Mouse (Mus musculus) ovary, postnatal 14 days (tissue): ENCODE measurements around the gene Tmem14c.

Experiments used
- DNase-seq: peaks from one replicate; pipeline ENCODE4 v3.0.0; 2022; ENCODE audit warnings: low spot score

The Tmem14c gene

DNA sequence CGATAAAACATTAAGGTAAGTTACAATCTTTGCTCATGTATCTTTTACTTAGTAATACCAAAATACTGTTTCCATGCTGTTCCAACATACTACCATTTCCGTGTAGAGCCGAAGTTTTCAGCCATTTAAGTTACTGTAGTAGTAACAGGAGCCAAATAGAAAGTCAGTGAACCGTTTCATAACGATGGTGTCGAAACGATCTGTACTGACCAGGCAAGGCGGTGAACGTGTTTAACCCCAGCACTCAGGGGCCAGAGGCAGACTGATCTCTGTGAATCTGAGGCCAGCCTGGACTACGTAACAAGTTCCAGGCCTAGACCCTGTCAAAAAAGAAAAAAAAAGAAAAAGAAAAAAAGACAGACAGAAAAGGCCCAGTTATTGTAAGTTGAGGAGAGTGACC, 7.8 kb upstream of the Tmem14c start:
- no peak for DNase-seq

DNA sequence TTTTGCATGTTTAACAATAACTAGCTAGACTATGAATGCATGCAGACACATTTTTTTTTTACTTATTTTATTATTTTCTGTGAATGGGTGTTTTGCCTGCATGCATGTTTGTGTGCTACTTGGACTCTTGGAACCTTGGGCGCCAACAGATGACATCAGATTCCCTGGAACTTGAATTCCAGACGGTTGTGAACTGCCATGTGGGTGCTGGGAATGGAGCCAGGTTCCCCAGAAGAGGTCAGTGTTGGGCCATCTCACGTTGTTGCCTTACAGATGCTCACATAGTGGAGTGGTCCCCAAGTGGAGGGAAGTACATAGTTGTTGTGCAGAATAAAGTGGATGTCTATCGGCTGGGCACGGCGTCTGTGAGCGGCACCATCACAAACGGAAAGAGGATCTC, 7.1 kb upstream of the Tmem14c start:
- DNase-seq, result no peak

DNA sequence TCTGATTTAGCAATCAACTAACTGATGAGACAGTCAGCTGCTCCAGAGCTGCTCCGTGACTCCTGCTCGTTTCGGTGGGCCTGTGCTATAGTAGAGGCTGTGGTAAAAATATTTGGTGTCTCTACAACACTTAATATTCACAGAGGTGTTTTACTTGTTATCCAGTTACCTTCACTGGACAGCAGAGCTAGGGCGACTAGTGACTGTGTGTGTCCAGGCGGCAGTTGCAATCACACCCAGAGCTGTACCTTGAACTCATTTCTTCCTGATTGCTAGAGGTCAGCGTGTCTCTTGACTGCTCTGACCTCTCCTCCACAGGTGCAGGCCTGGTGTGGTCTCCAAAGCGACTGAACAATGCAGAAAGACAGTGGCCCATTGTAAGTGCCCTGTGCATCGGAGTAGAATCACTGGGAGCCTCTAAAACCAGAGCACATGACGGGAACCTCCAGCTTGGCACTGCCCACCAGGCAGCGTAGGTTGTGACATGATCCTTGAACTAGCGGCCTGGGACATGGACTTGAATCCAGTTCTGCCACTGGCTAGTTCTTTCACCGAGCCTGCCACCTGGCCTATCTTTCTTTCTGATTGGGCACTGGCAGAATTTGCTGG, 809 bp downstream of the Tmem14c start:
- DNase-seq, result no peak

DNA sequence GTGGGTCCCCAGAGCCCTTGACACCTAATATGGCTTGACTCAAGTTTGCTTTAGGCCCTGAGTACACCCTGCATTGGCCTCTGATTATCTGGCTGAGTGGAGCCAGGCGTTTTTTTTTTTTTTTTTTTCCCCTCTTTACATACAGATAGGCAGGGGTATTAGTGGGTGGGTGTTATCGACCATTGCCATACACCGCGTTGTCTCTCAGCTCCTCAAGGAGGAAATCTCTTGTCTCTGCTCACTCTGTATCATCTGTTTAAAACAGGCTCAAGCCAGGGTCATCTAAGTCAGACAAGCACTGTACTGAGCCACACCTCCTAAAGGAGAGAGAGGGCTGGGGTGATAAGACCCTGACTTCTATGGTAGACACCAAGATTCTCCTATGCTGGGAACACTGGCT, 1.7 kb downstream of the Tmem14c start:
- DNase-seq, result no peak

DNA sequence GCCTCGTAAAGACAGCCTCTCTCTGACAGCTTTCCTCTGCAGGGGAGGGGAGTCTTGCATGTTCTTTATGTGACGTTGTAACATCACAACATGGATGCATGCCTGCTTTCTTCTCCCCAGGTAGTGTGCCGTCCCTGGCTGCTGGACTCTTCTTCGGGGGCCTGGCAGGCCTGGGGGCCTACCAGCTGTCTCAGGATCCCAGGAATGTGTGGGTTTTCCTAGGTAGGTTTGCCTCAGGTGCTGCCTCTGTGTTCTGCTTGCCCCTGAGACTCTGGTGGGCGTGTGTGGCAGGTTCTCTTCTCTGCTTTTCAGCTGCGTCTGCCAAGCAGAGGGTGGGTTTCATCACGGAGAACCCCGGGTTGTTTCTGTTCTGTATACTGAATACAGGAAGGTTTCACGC, 2.1 kb downstream of the Tmem14c start:
- DNase-seq, result no peak

DNA sequence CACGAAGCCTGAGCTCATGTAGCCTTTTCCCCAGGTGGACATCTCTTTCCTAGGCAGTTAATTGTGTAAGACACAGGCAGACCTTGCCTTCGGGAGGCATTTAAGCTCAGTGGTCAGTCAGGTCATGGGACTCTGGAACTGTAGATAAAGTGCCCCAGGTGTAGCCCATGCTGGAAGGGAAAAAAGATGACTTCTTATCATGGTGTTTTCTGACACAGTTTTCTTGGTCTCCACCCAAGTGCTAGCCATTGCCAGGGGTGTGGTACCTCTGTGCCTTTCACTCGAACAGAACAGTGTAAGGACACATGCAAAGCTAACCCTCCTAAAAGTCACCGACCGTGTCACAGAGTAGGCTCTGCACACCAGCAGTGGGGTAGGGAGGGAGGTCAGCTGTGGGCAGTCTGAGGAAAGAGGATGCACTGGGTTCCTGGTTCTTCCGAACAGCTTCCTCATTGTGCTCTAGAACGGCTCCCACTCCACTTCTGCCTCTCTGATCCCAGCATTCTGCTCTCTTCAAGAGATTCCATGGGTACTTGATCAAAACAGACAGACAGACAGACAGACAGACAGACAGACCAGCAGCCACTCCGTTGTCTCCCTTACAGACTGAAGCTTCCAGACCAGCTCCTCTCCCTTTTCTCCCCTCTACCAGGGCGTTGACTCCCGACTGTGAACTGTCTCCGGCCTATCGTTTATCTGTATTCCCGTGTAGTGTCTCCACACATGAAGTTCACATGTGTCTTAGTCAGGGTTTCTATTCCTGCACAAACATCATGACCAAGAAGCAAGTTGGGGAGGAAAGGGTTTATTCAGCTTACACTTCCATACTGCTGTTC, 2.9 kb downstream of the Tmem14c start:
- no peak for DNase-seq

DNA sequence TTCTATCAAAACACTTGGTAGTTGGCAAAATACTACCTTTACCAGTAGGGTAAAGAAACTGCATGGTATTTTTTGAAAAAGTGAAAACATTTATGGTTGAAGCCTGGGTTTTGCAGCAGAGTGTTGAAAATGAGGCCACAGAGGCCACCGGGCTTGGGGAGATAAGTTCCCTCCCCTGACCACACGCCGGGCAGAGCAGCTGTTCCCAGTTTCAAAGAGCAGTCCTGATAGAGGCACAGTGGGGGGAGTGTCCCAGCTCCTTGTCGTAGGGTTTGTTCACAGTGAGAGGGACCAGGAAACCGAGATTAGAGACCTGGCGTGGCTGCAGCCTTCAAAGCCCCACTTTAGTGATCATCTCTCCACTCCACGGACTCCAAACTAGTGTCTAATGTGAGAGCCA, 4.4 kb downstream of the Tmem14c start:
- no peak for DNase-seq

DNA sequence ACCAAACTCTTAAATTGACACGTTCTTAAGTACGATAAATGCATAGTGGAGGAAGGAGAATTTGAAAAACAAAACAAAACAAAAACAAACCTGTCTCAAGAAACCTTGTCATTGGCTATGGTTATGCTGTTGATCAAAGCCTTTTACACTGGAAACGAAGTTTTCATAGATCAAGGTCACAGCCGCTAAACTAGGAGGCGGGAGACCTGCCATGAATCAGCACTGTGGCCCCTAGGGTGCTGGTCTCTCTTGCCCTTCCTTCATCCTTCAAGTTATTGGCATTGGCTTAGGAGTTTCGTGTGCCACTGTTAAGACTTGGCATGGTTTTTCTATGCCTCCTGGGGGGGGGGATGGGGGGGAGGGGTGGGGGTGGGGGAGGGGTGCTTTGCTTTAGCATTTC, 5.5 kb downstream of the Tmem14c start:
- DNase-seq, result no peak

DNA sequence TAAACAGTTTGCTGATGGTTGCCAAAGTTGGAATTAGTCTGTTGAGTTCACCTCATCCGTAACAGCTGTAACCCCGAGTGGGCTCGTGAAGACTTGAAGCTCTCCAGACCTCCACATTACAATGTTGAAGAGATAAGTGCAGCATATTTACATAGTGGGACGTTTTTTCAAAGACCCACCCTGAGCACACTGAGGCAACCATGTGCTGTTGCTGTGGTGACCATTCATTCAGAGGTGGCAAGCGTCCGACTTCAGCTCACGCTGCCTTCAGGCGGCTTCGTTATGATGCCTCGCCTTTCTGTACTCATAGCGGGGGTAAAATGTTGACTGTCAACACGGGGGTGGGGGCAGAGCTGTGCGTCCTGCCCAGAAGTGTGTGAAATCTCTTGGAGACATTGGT, 6.0 kb downstream of the Tmem14c start:
- no peak for DNase-seq

DNA sequence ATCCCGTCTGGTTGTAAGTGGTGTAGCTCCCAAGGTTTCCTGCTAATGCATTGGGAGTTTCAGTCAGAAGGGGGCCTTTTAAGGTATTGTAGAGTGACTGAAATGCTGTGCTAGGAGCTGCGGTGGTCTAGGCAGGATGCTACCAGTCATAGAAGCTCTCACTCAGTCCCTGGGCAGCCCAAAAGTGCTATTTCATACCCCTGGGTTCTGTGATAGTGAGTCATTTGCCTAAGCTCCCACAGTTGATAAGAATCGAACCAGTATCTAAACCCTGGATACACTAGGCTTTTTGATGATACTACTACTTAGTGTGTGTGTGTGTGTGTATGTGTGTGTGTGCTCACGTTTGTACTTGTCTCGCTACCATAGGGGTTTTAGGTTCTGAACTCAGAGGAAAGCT, 14.0 kb downstream of the Tmem14c start:
- no peak for DNase-seq

DNA sequence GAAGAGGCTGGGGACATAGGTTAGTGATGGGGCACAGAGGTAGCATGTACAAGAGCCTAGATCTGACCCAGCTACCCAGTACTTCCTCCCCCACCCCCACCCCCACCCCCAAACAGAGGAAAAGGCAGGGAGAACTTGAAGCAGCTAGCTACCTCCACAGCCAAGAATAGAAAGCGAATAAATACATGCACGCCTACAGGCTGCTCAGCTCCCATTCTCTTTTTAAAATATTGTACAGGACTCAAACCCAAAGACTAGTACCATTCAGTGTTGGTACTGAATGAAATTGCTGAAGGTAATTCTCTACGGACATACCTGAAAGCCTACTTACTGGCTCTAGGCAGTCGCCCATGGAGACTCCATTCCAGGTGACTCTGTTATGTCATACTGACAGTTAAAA, 26.4 kb downstream of the Tmem14c start:
- DNase-seq, result no peak

DNA sequence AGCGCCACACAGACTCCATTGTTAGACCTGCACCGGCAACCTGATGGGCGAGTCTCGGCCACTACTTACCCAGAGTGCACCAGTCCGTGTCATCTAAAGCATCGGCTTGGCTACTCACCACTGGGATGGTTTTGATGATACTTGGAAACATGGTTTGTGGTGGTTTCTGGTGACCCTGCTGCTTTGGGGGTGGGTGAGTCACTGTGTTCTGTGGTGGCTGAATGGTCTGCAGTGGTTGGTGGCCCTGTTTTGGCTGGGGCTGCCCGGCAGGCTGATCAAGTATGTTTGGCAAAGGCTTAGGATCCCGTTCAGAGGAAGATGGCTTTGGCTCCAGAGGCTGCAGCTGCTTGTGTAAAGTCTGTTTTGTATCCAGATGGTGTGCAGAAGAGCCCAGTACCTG, 29.8 kb downstream of the Tmem14c start:
- DNase-seq, result no peak

DNA sequence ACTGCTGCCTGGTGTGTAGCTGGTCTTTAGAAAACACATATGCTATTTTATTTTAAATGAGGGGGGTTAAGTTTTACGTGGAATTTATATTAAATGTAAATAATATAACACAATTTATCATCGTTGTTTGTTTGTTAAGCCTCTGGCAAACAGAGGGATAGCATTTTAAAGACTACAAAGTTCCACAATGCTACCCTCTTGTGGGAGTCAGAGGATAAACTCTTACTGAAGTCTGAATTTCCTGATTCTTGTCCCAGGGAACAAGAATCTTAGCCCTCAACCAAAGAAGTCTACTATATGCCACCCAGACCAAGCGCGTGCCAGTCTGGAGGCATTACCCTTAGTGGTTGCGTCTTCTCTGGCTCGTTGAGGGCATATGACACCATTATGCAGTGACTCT, 31.2 kb downstream of the Tmem14c start:
- DNase-seq, result no peak

DNA sequence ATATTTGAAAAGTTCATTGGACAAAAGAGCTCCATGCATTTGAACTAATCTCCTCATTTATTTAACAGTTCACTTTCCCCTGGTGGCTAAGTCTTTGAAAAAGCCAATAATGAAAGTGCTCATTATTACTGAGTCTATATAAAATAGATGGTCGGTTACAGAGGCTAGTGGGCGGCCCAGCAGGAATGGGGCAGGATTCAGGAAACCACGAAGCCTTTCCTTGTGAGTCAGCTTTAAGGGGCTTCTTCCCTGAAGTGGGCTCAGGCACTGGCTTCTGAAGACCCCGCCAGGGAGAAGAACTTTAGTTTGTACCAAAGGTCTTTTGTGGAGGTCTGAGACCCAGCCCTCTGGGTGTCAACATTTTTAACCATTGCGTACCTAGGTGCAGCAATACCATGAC, 35.9 kb downstream of the Tmem14c start:
- DNase-seq, result no peak

DNA sequence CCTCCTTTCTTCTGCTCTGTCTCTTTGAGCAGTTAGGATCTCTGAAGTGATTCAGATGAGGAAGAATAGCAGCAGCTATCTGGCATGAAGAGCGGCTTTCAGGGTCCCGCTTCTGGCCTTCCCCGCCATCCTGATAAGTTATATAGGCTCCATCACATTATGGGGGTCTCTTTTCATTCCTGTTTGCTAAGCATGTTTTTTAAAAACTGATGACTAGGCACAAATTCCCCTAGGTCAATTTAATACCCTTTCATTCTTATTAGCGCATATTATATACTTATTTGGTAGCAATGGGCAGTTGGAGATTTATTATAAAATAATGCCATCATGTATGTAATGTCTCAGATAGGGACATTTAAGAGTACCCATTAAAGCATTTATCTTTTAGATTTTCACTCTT, 51.5 kb downstream of the Tmem14c start:
- DNase-seq, result no peak

DNA sequence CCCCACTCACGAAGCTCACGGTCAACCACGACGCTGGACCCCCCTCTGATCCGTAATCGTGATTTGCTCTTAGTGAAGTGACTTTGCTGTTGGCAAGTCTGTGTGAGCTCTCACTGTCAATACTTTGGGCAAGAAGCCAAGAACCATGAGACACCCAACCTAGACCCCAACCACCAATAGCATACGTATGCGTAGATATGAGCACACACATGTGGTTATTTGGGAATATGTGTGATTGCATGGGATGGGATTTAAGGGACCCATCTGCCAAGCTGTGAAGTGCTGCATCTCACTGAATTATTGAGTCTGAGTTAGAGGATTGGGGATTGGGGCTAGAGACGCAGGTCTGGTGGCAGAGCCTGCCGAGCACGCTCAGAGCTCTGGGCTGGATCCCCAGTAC, 55.5 kb downstream of the Tmem14c start:
- no peak for DNase-seq
